Mouse (Mus musculus): Measurements from ENCODE around the gene Gcfc2.

Gcfc2 gene

GRCm38 (mm10) chr6:81979286-81979685 lies 55.8 kb downstream of the Gcfc2 start:
- DNase-seq = no peak

- DNase-seq = no peak
Observed at GRCm38 (mm10) chr6:81986171-81986570, 62.7 kb downstream of the Gcfc2 start.

GRCm38 (mm10) chr6:81986599-81986998 lies 63.1 kb downstream of the Gcfc2 start:
- DNase-seq = no peak

GRCm38 (mm10) chr6:81987010-81987409 lies 63.5 kb downstream of the Gcfc2 start:
- peak; percentile 86 to 90 for DNase-seq

GRCm38 (mm10) chr6:81987580-81987979 lies 64.1 kb downstream of the Gcfc2 start:
- peak; percentile 27 to 51 for DNase-seq

- no peak for DNase-seq
Observed at GRCm38 (mm10) chr6:81988341-81988740, 64.9 kb downstream of the Gcfc2 start.

- DNase-seq = no peak
Observed at GRCm38 (mm10) chr6:81990049-81990810, 66.8 kb downstream of the Gcfc2 start.

Data from lung, adult 18-20 months (tissue).